Mouse (Mus musculus): ENCODE measurements around the gene Rab26.

Gene Rab26

GRCm38 (mm10) chr17:24478663-24479380 lies 55.2 kb downstream of the Rab26 start, which contains the start of gene Mlst8:
Mlst8 (minus strand) TSS chr17:24479078.
- peak; percentile 90 for ATAC-seq (ENCODE audit: low TSS enrichment)

GRCm38 (mm10) chr17:24477985-24478600 lies 55.9 kb downstream of the Rab26 start:
- ATAC-seq (ENCODE audit: low TSS enrichment): no peak
